Mouse (Mus musculus): Measurements from ENCODE around the gene Gm20388. TPM values are rescaled to one million over a fixed set of nuclear protein-coding genes. Genes with fewer than 3 reads are reported as not detected.

The Gm20388 gene
- polyA plus RNA-seq, 1 experiment from 2014 or later = not detected

DNA sequence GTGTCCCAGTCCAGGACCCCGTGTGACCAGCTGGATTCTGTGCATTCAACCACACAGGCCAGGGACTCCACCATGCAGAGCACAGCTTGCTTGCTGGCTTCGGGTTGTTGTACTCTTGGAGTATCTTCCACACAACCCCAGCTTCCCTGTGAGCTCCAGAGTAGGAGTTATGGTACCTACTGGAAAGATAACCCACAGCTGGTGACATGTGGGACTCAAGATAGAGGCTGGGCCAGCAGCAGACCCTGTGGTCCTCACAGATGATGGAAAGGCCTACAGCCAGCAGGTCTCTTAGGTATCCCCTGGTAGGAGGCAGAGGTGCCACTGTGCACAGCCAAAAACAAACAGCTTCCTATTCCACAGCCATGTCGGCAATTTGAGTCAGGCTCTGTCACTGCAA, 2800.8 kb downstream of the Gm20388 start:
- Histone ChIP-seq H3K27ac (peak overlapping the region; percentile 75), H3K9ac (peak overlapping the region; percentile 54; the same call in 1 of the 2 replicates), H3K4me1 (replicated peaks) (peaks cover 60% of the 10 kb centered on the region), H3K36me3 (no peaks in the 10 kb centered on the region), H3K27me3 (peaks cover 80% of the 10 kb centered on the region), H3K4me3 (replicated peaks) (no peak overlapping the region), H3K4me2 (peak overlapping the region; percentile 53), H3K9me3 (replicated peaks) (no peaks in the 10 kb centered on the region)
- DNase-seq (no peak), ATAC-seq (ENCODE audit: low read depth) (peak; percentile 61)
- WGBS (ENCODE audit: insufficient replicate concordance) = 27% methylated on average over 3 of the region's 3 CpGs

DNA sequence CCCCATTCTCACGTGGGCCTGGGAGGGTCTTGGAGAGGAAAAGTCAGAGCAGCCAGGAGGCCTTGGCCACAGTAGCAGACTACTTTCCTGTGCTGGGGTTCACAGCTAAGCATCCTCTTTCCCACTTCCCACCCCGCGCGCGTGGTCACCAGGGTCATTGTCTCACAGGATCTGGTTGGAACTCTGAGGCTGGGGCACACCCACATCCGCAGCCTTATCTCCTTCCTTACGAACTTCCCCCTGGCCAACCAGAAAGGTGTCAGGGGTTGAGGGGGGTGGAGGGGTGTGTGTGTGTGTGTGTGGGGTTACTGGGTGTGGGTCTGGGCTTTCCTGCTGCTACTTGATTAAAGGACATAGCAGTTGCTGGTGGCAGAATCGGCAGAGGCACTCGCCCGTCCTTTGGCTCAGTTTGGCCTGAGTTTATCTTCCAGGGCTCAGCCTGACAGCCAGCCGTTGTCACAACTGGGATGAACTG, 2801.3 kb downstream of the Gm20388 start:
- 10% methylated on average over 11 of the region's 11 CpGs for WGBS (ENCODE audit: insufficient replicate concordance)
- Histone ChIP-seq H3K9me3 (replicated peaks) (no peaks in the 10 kb centered on the region), H3K27ac (peak overlapping the region; percentile 79), H3K4me2 (peak overlapping the region; percentile 53), H3K27me3 (peaks cover 80% of the 10 kb centered on the region), H3K4me3 (replicated peaks) (0 out of 2 replicates have a peak overlapping the region, but pooled peaks have one; percentile 11), H3K36me3 (no peaks in the 10 kb centered on the region), H3K4me1 (replicated peaks) (peaks cover 61% of the 10 kb centered on the region), H3K9ac (peak overlapping the region; percentile 54)
- DNase-seq = no peak
- peak; percentile 87 for ATAC-seq (ENCODE audit: low read depth)

DNA sequence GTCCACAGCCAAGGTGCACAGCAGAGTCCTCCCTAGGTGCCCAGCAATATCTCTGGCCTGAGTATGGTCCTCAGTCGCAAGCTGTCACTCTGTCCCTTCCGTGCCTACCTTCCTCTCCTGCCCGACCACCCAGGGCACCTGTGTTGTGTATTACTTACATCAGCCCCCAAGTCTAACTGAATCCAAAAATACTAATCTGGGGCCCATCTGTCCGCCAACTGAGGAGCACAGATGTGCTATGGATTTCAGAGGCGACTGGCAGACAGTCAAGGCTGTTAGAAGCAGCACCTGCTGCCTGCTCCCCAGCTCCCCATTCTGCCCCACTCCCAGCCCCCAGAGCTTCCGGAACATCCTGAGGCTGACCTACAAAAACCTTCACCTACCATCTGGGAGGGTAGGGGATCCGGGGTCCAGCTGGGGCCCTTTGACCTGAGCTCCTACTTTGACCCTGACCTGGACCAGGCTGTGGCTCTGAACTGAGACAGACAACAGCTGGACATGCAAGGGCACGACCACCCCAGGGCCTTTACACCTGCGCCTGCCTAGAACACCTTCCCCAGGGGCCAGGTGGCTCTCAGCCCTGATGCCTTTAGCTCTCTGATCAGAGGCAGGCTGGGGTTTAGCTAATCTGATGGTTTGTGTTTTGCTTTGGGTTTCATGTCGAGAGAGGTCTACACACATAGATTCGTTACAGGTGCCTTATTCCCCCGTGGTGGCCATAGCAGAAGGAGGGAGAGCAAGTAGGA, 2801.9 kb downstream of the Gm20388 start:
- Histone ChIP-seq H3K9me3 (replicated peaks) (no peaks in the 10 kb centered on the region), H3K36me3 (no peaks in the 10 kb centered on the region), H3K9ac (peak overlapping the region; percentile 54), H3K27me3 (peaks cover 82% of the 10 kb centered on the region), H3K4me1 (replicated peaks) (peaks cover 67% of the 10 kb centered on the region), H3K27ac (peak overlapping the region; percentile 79), H3K4me2 (peak overlapping the region; percentile 53), H3K4me3 (replicated peaks) (0 out of 2 replicates have a peak overlapping the region, but pooled peaks have one; percentile 11)
- WGBS (ENCODE audit: insufficient replicate concordance) = 41% methylated on average over 12 of the region's 12 CpGs
- DNase-seq (no peak), ATAC-seq (ENCODE audit: low read depth) (peak; percentile 3; the same call in 1 of the 2 replicates)

DNA sequence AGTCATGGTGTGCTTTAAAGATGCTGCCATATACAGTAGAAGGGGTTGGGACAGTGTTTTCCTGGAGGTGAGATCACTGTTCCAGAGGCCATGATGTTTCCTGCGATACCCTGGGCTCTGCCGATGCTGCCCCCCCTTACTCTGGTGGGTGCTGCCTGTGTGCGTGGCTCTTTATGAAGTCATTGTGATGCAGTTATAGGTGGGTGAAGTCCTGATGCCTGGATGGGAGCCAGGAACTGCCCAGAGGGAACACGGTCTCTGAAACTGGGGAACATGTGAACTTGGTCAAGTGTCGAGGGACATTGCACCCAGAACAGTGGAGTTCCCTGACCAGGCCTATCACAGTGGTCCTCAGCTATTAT, 2802.5 kb downstream of the Gm20388 start:
- H3K4me2 ChIP-seq = 0 out of 2 replicates have a peak overlapping the region, but pooled peaks have one; percentile 53
- H3K36me3 ChIP-seq = no peaks in the 10 kb centered on the region
- peaks cover 73% of the 10 kb centered on the region for H3K4me1 ChIP-seq (replicated peaks)
- H3K9me3 ChIP-seq (replicated peaks) = no peaks in the 10 kb centered on the region
- H3K27ac ChIP-seq = peak overlapping the region; percentile 79; the same call in 1 of the 2 replicates
- 74% methylated on average over 5 of the region's 5 CpGs for WGBS (ENCODE audit: insufficient replicate concordance)
- H3K9ac ChIP-seq = peak overlapping the region; percentile 54; the same call in 1 of the 2 replicates
- DNase-seq (no peak), ATAC-seq (ENCODE audit: low read depth) (no peak)
- H3K27me3 ChIP-seq = peaks cover 82% of the 10 kb centered on the region
- no peak overlapping the region for H3K4me3 ChIP-seq (replicated peaks)

DNA sequence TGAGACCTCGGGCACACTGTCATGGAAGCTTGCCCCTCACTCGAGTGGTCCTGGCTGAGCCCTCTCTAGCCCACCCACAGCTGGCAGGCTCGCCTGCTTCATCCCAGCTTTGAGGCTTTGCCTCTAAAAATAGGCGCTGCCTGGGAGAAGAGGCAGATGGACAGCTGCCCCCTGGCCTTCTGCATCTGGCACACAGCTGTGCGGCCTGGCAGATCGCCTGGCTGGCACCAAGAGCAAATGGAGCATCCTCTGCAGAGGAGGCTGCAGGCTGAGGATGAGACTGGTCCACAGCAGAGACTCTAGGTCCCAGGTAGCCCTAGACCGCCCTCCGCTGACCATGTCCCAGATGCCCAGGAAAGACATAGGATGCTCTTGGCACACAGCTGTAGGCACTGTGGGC, 2805.9 kb downstream of the Gm20388 start:
- WGBS (ENCODE audit: insufficient replicate concordance) = 83% methylated on average over 8 of the region's 8 CpGs
- Histone ChIP-seq H3K4me3 (replicated peaks) (no peak overlapping the region), H3K4me1 (replicated peaks) (peaks cover 81% of the 10 kb centered on the region), H3K4me2 (no peak overlapping the region), H3K27me3 (peaks cover 68% of the 10 kb centered on the region), H3K9me3 (replicated peaks) (no peaks in the 10 kb centered on the region), H3K36me3 (no peaks in the 10 kb centered on the region), H3K9ac (no peak overlapping the region; the same call in 1 of the 2 replicates), H3K27ac (peak overlapping the region; percentile 24; the same call in 1 of the 2 replicates)
- DNase-seq = no peak
- no peak for ATAC-seq (ENCODE audit: low read depth)

DNA sequence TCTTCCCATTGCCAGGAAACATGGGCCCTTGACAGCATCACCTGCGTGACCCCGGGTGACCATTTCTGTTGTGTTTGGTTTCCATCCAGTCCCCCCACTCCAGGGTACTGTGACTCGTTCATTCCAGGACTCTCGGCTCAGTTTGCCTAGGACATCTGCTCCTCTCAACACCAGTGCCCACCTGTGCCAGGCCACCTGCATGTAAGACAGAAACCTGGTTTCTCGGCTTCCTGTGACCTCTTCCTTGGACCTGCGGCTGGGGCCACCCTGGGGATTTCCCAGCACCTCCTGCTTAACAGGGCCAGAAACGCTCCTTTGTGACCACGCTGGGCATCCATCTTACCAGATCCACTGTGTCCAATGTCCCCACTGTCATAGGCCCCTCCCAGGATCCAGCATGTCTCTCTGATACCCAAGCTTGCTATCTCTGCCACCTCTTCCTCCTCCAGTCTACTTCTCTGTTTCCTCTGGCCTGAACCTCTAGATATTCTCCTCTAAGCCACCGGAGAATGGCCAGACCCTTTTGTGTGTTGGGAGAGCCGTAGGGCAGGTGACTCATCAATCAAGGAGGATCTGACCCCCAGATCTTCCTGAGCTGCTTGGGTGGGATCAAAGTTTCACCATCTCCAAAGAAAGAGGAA, 2807.3 kb downstream of the Gm20388 start:
- 61% methylated on average over 10 of the region's 10 CpGs for WGBS (ENCODE audit: insufficient replicate concordance)
- H3K4me3 ChIP-seq (replicated peaks) = no peak overlapping the region
- H3K4me2 ChIP-seq = peak overlapping the region; percentile 94; the same call in 1 of the 2 replicates
- peaks cover 81% of the 10 kb centered on the region for H3K4me1 ChIP-seq (replicated peaks)
- H3K9ac ChIP-seq = peak overlapping the region; percentile 70
- H3K36me3 ChIP-seq = no peaks in the 10 kb centered on the region
- no peaks in the 10 kb centered on the region for H3K9me3 ChIP-seq (replicated peaks)
- ATAC-seq (ENCODE audit: low read depth) (no peak), DNase-seq (no peak)
- peaks cover 77% of the 10 kb centered on the region for H3K27me3 ChIP-seq
- peak overlapping the region; percentile 100 for H3K27ac ChIP-seq

DNA sequence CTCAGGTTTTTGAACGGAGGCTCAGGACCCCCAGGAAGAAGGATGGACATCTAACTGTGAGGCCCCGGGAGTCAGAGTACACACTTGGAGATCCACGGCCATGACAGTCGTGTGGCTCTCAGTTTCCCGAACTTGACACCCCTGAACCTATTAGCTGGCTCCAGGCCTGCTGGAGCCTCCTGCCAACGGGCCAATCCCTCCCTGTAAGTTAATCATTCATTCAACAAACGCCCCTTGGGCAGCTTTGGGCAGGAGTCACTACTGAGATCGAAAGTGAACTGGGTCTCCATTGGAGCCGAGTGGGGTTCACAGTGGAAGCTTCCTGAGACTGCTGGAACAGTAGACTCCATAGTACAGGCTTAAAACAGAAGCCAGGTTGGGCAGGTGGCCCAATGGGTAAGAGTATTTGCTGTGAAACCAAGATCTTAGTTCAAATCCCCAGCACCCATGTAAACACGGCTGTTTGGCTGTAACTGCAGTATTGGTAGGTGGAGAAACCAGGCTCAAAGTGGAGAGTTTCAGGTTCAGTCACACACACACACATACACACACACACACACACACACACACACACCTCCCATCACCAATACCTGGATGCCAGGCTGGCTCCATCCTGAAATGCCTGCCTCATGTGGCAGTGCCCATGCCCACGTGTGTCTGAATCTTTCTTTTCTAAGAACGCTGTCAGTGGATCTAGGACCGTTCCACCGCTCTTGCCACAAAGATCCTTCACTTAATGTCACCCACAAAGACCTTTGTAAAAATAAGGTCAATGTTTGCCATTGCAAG, 2808.3 kb downstream of the Gm20388 start:
- Histone ChIP-seq H3K4me1 (replicated peaks) (peaks cover 78% of the 10 kb centered on the region), H3K27me3 (peaks cover 77% of the 10 kb centered on the region), H3K4me2 (peak overlapping the region; percentile 94), H3K27ac (peak overlapping the region; percentile 100), H3K4me3 (replicated peaks) (peak overlapping the region; percentile 40), H3K9me3 (replicated peaks) (no peaks in the 10 kb centered on the region), H3K9ac (peak overlapping the region; percentile 70), H3K36me3 (no peaks in the 10 kb centered on the region)
- DNase-seq (no peak), ATAC-seq (ENCODE audit: low read depth) (no peak)
- 54% methylated on average over 14 of the region's 14 CpGs for WGBS (ENCODE audit: insufficient replicate concordance)

DNA sequence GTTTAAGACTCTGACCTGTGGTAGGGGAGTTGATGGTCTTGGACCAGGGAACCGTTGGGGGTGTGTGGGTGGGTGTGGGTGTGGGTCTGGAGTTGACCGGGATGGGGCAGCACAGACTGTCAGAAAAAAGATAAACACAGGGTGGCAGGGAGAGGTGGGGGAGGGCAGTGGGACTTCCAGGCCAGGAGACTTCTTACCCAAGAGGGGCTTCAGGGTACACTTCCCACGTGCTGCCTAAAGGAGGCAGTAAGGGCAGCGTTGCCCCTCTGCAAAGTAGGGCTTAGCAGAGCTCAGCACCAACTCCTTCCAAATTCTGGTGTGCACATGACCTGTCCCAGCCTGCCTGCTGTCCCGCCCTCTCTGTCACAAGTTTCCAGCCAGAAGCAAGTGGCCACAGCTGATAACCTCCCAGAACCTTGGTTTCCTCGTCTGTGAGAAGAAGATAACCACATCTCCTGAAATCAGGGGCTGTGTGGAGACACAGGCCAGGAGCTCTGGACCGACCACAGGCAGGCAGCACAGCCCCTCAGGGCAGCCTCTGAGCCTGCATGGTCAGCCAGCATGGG, 2808.9 kb downstream of the Gm20388 start:
- H3K27ac ChIP-seq = peak overlapping the region; percentile 100
- H3K4me2 ChIP-seq = peak overlapping the region; percentile 94
- peak; percentile 89 for ATAC-seq (ENCODE audit: low read depth)
- H3K36me3 ChIP-seq = no peaks in the 10 kb centered on the region
- H3K4me1 ChIP-seq (replicated peaks) = peaks cover 72% of the 10 kb centered on the region
- peaks cover 79% of the 10 kb centered on the region for H3K27me3 ChIP-seq
- H3K9me3 ChIP-seq (replicated peaks) = no peaks in the 10 kb centered on the region
- peak overlapping the region; percentile 58 for H3K4me3 ChIP-seq (replicated peaks)
- peak; percentile 94 for DNase-seq
- WGBS (ENCODE audit: insufficient replicate concordance) = under 1% methylated on average over 7 of the region's 7 CpGs
- H3K9ac ChIP-seq = peak overlapping the region; percentile 70

DNA sequence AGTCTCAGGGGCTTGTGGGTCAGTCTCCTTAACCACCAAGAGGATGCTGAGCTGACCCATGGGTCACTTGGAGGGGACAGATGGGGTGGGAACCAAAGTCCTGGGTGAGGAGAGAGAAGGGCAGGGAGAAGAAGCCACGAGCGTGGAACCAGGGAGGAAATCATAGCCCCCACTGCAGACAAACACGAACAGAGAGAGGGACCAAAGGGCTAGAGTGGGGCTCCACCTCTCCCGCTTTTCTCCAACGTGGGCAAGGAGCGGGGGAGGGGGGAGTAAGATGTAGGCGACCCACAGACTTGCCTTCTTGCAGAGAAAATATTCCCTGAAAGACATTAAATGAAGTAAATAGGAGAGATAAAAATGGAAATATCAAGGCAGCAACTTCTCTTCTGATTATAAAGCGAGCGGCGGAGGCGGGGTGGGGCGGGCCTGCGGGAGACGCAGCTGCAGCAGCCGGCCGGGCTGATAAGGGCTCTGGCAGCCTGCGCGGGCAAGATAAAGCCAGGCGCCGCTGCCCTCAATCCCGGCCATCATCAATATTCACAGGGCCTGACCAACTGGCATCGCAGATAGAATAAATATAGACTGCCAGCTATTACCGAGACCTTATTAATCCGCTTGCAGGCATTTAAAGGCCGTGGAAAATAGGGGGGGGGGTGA, 2809.6 kb downstream of the Gm20388 start:
- no peaks in the 10 kb centered on the region for H3K9me3 ChIP-seq (replicated peaks)
- DNase-seq (peak; percentile 94), ATAC-seq (ENCODE audit: low read depth) (peak; percentile 69)
- H3K36me3 ChIP-seq = no peaks in the 10 kb centered on the region
- peak overlapping the region; percentile 58 for H3K4me3 ChIP-seq (replicated peaks)
- H3K9ac ChIP-seq = peak overlapping the region; percentile 69
- peaks cover 79% of the 10 kb centered on the region for H3K27me3 ChIP-seq
- H3K4me1 ChIP-seq (replicated peaks) = peaks cover 66% of the 10 kb centered on the region
- H3K27ac ChIP-seq = peak overlapping the region; percentile 100
- under 1% methylated on average over 25 of the region's 25 CpGs for WGBS (ENCODE audit: insufficient replicate concordance)
- H3K4me2 ChIP-seq = peak overlapping the region; percentile 94

DNA sequence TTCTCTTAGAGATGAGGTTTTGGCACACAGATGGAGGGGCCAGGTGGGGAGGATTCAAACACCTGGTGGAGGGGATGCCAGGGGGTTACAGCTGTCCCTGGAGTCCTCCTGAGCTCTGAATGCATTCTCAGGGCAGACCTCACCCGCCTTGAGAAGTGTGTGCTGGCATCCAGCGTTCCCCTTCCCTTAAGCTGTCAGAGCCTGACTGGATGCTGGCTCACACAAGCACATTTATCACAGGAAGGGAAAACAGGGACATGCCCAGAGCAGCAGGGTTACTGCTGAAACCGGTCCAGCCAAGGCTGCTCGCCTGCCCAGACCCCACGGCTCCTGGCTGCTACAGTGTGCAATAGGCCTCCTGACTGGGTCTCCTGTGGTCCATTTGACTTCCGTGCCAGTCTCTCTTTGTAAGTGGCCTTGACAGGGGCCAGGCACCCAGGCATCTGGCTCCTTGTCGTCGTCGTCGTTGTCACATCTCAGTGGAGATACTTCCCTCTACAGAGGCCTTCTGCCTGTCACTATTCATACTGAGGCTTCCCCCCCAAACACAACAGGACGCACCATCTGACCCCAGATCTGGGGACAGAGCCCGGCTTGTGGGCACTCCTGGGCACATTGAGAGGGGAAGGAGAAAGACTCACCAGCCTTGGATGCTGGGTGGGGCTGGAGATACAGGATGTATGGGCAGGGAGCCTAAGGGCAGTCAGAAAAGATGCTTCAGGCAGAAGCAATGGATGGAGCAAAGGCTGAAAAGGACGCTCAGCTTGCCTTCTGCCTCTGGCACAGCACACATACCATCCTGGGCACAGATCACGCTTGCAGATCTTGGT, 2810.4 kb downstream of the Gm20388 start:
- Histone ChIP-seq H3K9ac (peak overlapping the region; percentile 69), H3K4me1 (replicated peaks) (peaks cover 66% of the 10 kb centered on the region), H3K36me3 (no peaks in the 10 kb centered on the region), H3K27ac (peak overlapping the region; percentile 97), H3K4me2 (peak overlapping the region; percentile 94), H3K4me3 (replicated peaks) (peak overlapping the region; percentile 58), H3K9me3 (replicated peaks) (no peaks in the 10 kb centered on the region), H3K27me3 (peaks cover 80% of the 10 kb centered on the region)
- DNase-seq (no peak), ATAC-seq (ENCODE audit: low read depth) (peak; percentile 39)
- WGBS (ENCODE audit: insufficient replicate concordance) = 23% methylated on average over 14 of the region's 14 CpGs

Data from liver, embryonic 13.5 days (tissue).